Mouse (Mus musculus) ES-Bruce4 (cell line): ENCODE results near the gene Arap2.

Experiments
- CTCF ChIP-seq: IDR thresholded peaks from one replicate; pipeline ENCODE4 v1.8.1; 2011; ENCODE audit warnings: low read depth, low read length
- EP300 ChIP-seq: IDR thresholded peaks from 2 replicates; pipeline ENCODE4 v1.6.1; 2011; ENCODE audit warnings: low read depth, low read length; ENCODE audit not compliant: insufficient read depth
- POLR2A ChIP-seq: IDR thresholded peaks from one replicate; pipeline ENCODE4 v1.8.1; 2011; ENCODE audit warnings: low read length; ENCODE audit not compliant: insufficient read depth

GRCm38 (mm10) chr5:62618286-62618685 lies 147.7 kb downstream of the Arap2 start:
- TF ChIP-seq POLR2A, result no peak
- no peak for TF ChIP-seq CTCF
- no peak for TF ChIP-seq EP300
